ENCODE assay signal across 17 mouse cellular contexts in genomic region chr5:135826225-135826624, GRCm38 (mm10). TPM values are rescaled to one million over a fixed set of nuclear protein-coding genes. Genes with fewer than 3 reads are reported as not detected.
DNase-seq lines count a peak whose midpoint lies in the region; ATAC-seq and TF ChIP-seq lines count a peak whose summit lies in the region.
"Had no signal": no experiment of that assay in that cellular context is flagged by ENCODE, and none has a peak within 500 bp of the region (broad histone marks: within the 10 kb centered on the region; RNA-seq: fewer than 3 reads in every experiment).

No protein-coding gene starts in this region.

- peaks cover 33% of the 10 kb centered on the region for H3K4me1 ChIP-seq in forebrain, embryonic 12.5 days
- peaks cover 9% of the 10 kb centered on the region for H3K4me1 ChIP-seq in forebrain, embryonic 16.5 days (replicated peaks; ENCODE audit: control insufficient read depth, insufficient read depth, low read length)
- peaks cover 46% of the 10 kb centered on the region for H3K4me1 ChIP-seq in hindbrain, embryonic 12.5 days
- peaks cover 49% of the 10 kb centered on the region for H3K4me1 ChIP-seq in midbrain, embryonic 15.5 days
- H3K4me1 ChIP-seq in thymus, adult 2 months (replicated peaks; ENCODE audit: control insufficient read depth, insufficient read depth, low read length) = no peaks in the 10 kb centered on the region
- H3K4me1 ChIP-seq: heart, embryonic 13.5 days had no signal

- no peak for ATAC-seq in forebrain, embryonic 12.5 days (ENCODE audit: low FRiP score)
- ATAC-seq in forebrain, embryonic 16.5 days = no peak
- no peak for ATAC-seq in hindbrain, embryonic 12.5 days (ENCODE audit: low FRiP score)
- ATAC-seq in midbrain, embryonic 15.5 days (replicated peaks) = no peak
- ATAC-seq: inflammation-experienced regulatory T-cells, adult 6 months had no signal

- H3K4me2 ChIP-seq in forebrain, embryonic 12.5 days = no peak overlapping the region
- H3K4me2 ChIP-seq in forebrain, embryonic 16.5 days (ENCODE audit: low read length) = no peak overlapping the region
- H3K4me2 ChIP-seq in hindbrain, embryonic 12.5 days (replicated peaks) = no peak overlapping the region
- H3K4me2 ChIP-seq in midbrain, embryonic 15.5 days = peak overlapping the region; percentile 12; the same call in 1 of the 2 replicates
- H3K4me2 ChIP-seq: heart, embryonic 13.5 days had no signal

- H3K4me3 ChIP-seq in forebrain, embryonic 12.5 days (replicated peaks) = no peak overlapping the region
- no peak overlapping the region for H3K4me3 ChIP-seq in forebrain, embryonic 16.5 days (replicated peaks; ENCODE audit: low read length)
- no peak overlapping the region for H3K4me3 ChIP-seq in hindbrain, embryonic 12.5 days
- H3K4me3 ChIP-seq in midbrain, embryonic 15.5 days = no peak overlapping the region
- no peak overlapping the region for H3K4me3 ChIP-seq in thymus, adult 2 months (ENCODE audit: control insufficient read depth, insufficient read depth, low read length)
- H3K4me3 ChIP-seq: heart, embryonic 13.5 days had no signal

- WGBS in forebrain, embryonic 12.5 days = 45% methylated on average over 6 of the region's 6 CpGs
- 41% methylated on average over 6 of the region's 6 CpGs for WGBS in forebrain, embryonic 16.5 days
- WGBS in hindbrain, embryonic 12.5 days = 49% methylated on average over 6 of the region's 6 CpGs
- WGBS in midbrain, embryonic 15.5 days = 33% methylated on average over 6 of the region's 6 CpGs
- 49% methylated on average over 6 of the region's 6 CpGs for WGBS in thymus, adult 2 months

- peak; percentile 94 for DNase-seq in MN1 (ENCODE audit: low spot score)
- DNase-seq in right cerebral cortex, postnatal 25 days = no peak
- no peak for DNase-seq in thymus, adult 2 months
- no peak for DNase-seq in right cerebral cortex, postnatal 10 days (ENCODE audit: low spot score in 2 of 2)
- DNase-seq: adrenal gland, postnatal 14 days; cerebellum, adult 11-12 months; gastrocnemius, postnatal 10 days; kidney, postnatal 4 days; lung, postnatal 10 days had no signal

- TF ChIP-seq CTCF in thymus, adult 2 months (IDR thresholded peaks at IDR 0.05; ENCODE audit: borderline replicate concordance, control insufficient read depth, extremely low read depth, insufficient read depth, low read length, poor library complexity) = no peak

- peak overlapping the region; percentile 66 for H3K27ac ChIP-seq in forebrain, embryonic 12.5 days
- no peak overlapping the region for H3K27ac ChIP-seq in forebrain, embryonic 16.5 days (ENCODE audit: low read length)
- H3K27ac ChIP-seq in hindbrain, embryonic 12.5 days = peak overlapping the region; percentile 86
- peak overlapping the region; percentile 74 for H3K27ac ChIP-seq in midbrain, embryonic 15.5 days
- no peak overlapping the region for H3K27ac ChIP-seq in thymus, adult 2 months (ENCODE audit: control insufficient read depth, insufficient read depth, low read length)
- H3K27ac ChIP-seq: heart, embryonic 13.5 days had no signal

- 0 out of 2 replicates have a peak, but pooled peaks cover 6% of the 10 kb centered on the region for H3K27me3 ChIP-seq in forebrain, embryonic 12.5 days
- H3K27me3 ChIP-seq in forebrain, embryonic 16.5 days (replicated peaks; ENCODE audit: control insufficient read depth, insufficient read depth, low read length) = no peaks in the 10 kb centered on the region
- no peaks in the 10 kb centered on the region for H3K27me3 ChIP-seq in hindbrain, embryonic 12.5 days
- H3K27me3 ChIP-seq in midbrain, embryonic 15.5 days (replicated peaks) = no peaks in the 10 kb centered on the region
- H3K27me3 ChIP-seq in thymus, adult 2 months (ENCODE audit: control insufficient read depth, insufficient read depth, low read length) = no peaks in the 10 kb centered on the region

- H3K9ac ChIP-seq in forebrain, embryonic 12.5 days = peak overlapping the region; percentile 29; the same call in 1 of the 2 replicates
- H3K9ac ChIP-seq in forebrain, embryonic 16.5 days (replicated peaks; ENCODE audit: low read depth, low read length) = no peak overlapping the region
- peak overlapping the region; percentile 39; the same call in 1 of the 2 replicates for H3K9ac ChIP-seq in hindbrain, embryonic 12.5 days
- H3K9ac ChIP-seq in midbrain, embryonic 15.5 days = peak overlapping the region; percentile 23; the same call in 1 of the 2 replicates
- H3K9ac ChIP-seq: heart, embryonic 13.5 days had no signal

- H3K9me3 ChIP-seq in forebrain, embryonic 12.5 days = no peaks in the 10 kb centered on the region
- H3K9me3 ChIP-seq in forebrain, embryonic 16.5 days (ENCODE audit: control insufficient read depth, low read length) = no peaks in the 10 kb centered on the region
- no peaks in the 10 kb centered on the region for H3K9me3 ChIP-seq in hindbrain, embryonic 12.5 days (replicated peaks)
- no peaks in the 10 kb centered on the region for H3K9me3 ChIP-seq in midbrain, embryonic 15.5 days
- H3K9me3 ChIP-seq: heart, embryonic 13.5 days had no signal

- no peaks in the 10 kb centered on the region for H3K36me3 ChIP-seq in forebrain, embryonic 12.5 days (replicated peaks)
- no peaks in the 10 kb centered on the region for H3K36me3 ChIP-seq in forebrain, embryonic 16.5 days (ENCODE audit: control insufficient read depth, insufficient read depth)
- H3K36me3 ChIP-seq in hindbrain, embryonic 12.5 days = no peaks in the 10 kb centered on the region
- no peaks in the 10 kb centered on the region for H3K36me3 ChIP-seq in midbrain, embryonic 15.5 days (replicated peaks)
- no peaks in the 10 kb centered on the region for H3K36me3 ChIP-seq in thymus, adult 2 months (ENCODE audit: control insufficient read depth, insufficient read depth, low read length)
- H3K36me3 ChIP-seq: heart, embryonic 13.5 days had no signal

- no peak for TF ChIP-seq POLR2A in thymus, adult 2 months (IDR thresholded peaks at IDR 0.05; ENCODE audit: control insufficient read depth, extremely low read depth, insufficient read depth, low read length, poor library complexity)

RNA-seq across cellular contexts. Expression of gene Srrm3, which starts 19.5 kb away (rescaled TPM):
- polyA plus RNA-seq in forebrain, embryonic 12.5 days (2016; fragmentation: Nextera tagmentation; extraction: Ambion mirVana) = 30.3 and 37.6 TPM in 2 replicates
- polyA plus RNA-seq in forebrain, embryonic 16.5 days (2015; fragmentation: Nextera tagmentation; extraction: Ambion mirVana) = 44.0 and 60.9 TPM in 2 replicates
- 63.6 and 63.8 TPM in 2 replicates for polyA plus RNA-seq in hindbrain, embryonic 12.5 days (2016; fragmentation: Nextera tagmentation; extraction: Ambion mirVana)
- polyA plus RNA-seq in midbrain, embryonic 15.5 days (2015; fragmentation: Nextera tagmentation; extraction: Ambion mirVana) = 98.9 and 111 TPM in 2 replicates
- polyA plus RNA-seq in thymus, adult 2 months (2012; rRNA removed) = 0.06 and 0.28 TPM in 2 replicates
- polyA plus RNA-seq: inflammation-experienced regulatory T-cells, adult 6 months; liver, adult 2 months had no signal

RNA-seq across cellular contexts. Expression of gene Mdh2, which starts 47.9 kb away (rescaled TPM):
- polyA plus RNA-seq in forebrain, embryonic 12.5 days (2016; fragmentation: Nextera tagmentation; extraction: Ambion mirVana) = 520 and 524 TPM in 2 replicates
- 562 and 563 TPM in 2 replicates for polyA plus RNA-seq in forebrain, embryonic 16.5 days (2015; fragmentation: Nextera tagmentation; extraction: Ambion mirVana)
- 530 and 539 TPM in 2 replicates for polyA plus RNA-seq in hindbrain, embryonic 12.5 days (2016; fragmentation: Nextera tagmentation; extraction: Ambion mirVana)
- 581 and 587 TPM in 2 replicates for polyA plus RNA-seq in midbrain, embryonic 15.5 days (2015; fragmentation: Nextera tagmentation; extraction: Ambion mirVana)
- 619 and 638 TPM in 2 replicates for polyA plus RNA-seq in thymus, adult 2 months (2012; rRNA removed)

RNA-seq across cellular contexts. Expression of gene Styxl1, which starts 48.0 kb away (rescaled TPM):
- polyA plus RNA-seq in forebrain, embryonic 12.5 days (2016; fragmentation: Nextera tagmentation; extraction: Ambion mirVana) = 0.29 TPM in 1 of 2 replicates, not detected in the other
- polyA plus RNA-seq in forebrain, embryonic 16.5 days (2015; fragmentation: Nextera tagmentation; extraction: Ambion mirVana) = 0.23 and 0.35 TPM in 2 replicates
- 0.68 TPM in 1 of 2 replicates, not detected in the other for polyA plus RNA-seq in hindbrain, embryonic 12.5 days (2016; fragmentation: Nextera tagmentation; extraction: Ambion mirVana)
- polyA plus RNA-seq in midbrain, embryonic 15.5 days (2015; fragmentation: Nextera tagmentation; extraction: Ambion mirVana) = 0.50 TPM in 1 of 2 replicates, not detected in the other
- polyA plus RNA-seq in thymus, adult 2 months (2012; rRNA removed) = 0.33 and 0.57 TPM in 2 replicates
- polyA plus RNA-seq: heart, embryonic 13.5 days; spleen, adult 2 months had no signal

Comparison
In these comparisons a context has a peak if more than half of its experiments do, and no peak if none do; other contexts are left out.
1. H3K27ac ChIP-seq: peak in forebrain, embryonic 12.5 days (single experiment), hindbrain, embryonic 12.5 days (single experiment) and midbrain, embryonic 15.5 days (single experiment); none in forebrain, embryonic 16.5 days (single experiment) and thymus, adult 2 months (single experiment).
2. RNA of gene Srrm3, which starts 19.5 kb away (polyA plus RNA-seq): 98.9 to 111 TPM in midbrain, embryonic 15.5 days, 63.6 to 63.8 TPM in hindbrain, embryonic 12.5 days, 44.0 to 60.9 TPM in forebrain, embryonic 16.5 days and 30.3 to 37.6 TPM in forebrain, embryonic 12.5 days; 0.06 to 0.28 TPM in thymus, adult 2 months; every median in the first group is over 10 times any median in the second.